Mouse (Mus musculus) mouse embryonic stem cell (cell line): ENCODE results near the gene Vstm5.
"Not testable (repeated sequence)": the region's sequence is repeated elsewhere in the genome, so short reads cannot be mapped to it uniquely, and the experiment has no call there.

ENCODE experiments used
- in situ Hi-C, 2 experiments: fragments of 300-500 bp; cut with MboI; formaldehyde crosslinking; loops; 1 replicate in 1 of 2; 3 replicates in 1 of 2; pipeline ENCODE4 v1.14.3; 2019 to 2020; ENCODE audit warnings: low sequenced_read_pairs in 2 of 2, low pct_unique_long_range_greater_than_20kb in 1 of 2, mixed read lengths in 1 of 2; ENCODE audit not compliant: unreplicated experiment in 1 of 2

The Vstm5 gene

GRCm38 (mm10) chr9:15239042-15239925 lies at the start of gene Vstm5:
Vstm5 (plus strand) TSS chr9:15239045.
- in situ Hi-C loops = no loop called here

GRCm38 (mm10) chr9:15194806-15195205 lies 44.0 kb upstream of the Vstm5 start:
- in situ Hi-C loops = not testable (repeated sequence)

- in situ Hi-C loops = no loop called here
Observed at GRCm38 (mm10) chr9:15206631-15207030, 32.2 kb upstream of the Vstm5 start.

GRCm38 (mm10) chr9:15209320-15209719 lies 29.5 kb upstream of the Vstm5 start:
- in situ Hi-C loops = no loop called here

GRCm38 (mm10) chr9:15211876-15212275 lies 27.0 kb upstream of the Vstm5 start:
- in situ Hi-C loops = no loop called here

- in situ Hi-C loops = no loop called here
Observed at GRCm38 (mm10) chr9:15213695-15214094, 25.1 kb upstream of the Vstm5 start.

- in situ Hi-C loops = no loop called here
Observed at GRCm38 (mm10) chr9:15224912-15225311, 13.9 kb upstream of the Vstm5 start.

GRCm38 (mm10) chr9:15232445-15232844 lies 6.4 kb upstream of the Vstm5 start:
- in situ Hi-C loops = no loop called here

- in situ Hi-C loops = no loop called here
Observed at GRCm38 (mm10) chr9:15233604-15234003, 5.2 kb upstream of the Vstm5 start.

GRCm38 (mm10) chr9:15235986-15236385 lies 2.9 kb upstream of the Vstm5 start:
- in situ Hi-C loops = no loop called here

- in situ Hi-C loops = no loop called here
Observed at GRCm38 (mm10) chr9:15237516-15238296, 1.1 kb upstream of the Vstm5 start.

- in situ Hi-C loops = no loop called here
Observed at GRCm38 (mm10) chr9:15238297-15238990, 401 bp upstream of the Vstm5 start.

GRCm38 (mm10) chr9:15240006-15240405 lies 1.2 kb downstream of the Vstm5 start:
- in situ Hi-C loops = no loop called here

- in situ Hi-C loops = no loop called here
Observed at GRCm38 (mm10) chr9:15240863-15241595, 2.2 kb downstream of the Vstm5 start.

- in situ Hi-C loops = no loop called here
Observed at GRCm38 (mm10) chr9:15241596-15241939, 2.7 kb downstream of the Vstm5 start.

- in situ Hi-C loops = no loop called here
Observed at GRCm38 (mm10) chr9:15242130-15242529, 3.3 kb downstream of the Vstm5 start.

GRCm38 (mm10) chr9:15245319-15246075 lies 6.7 kb downstream of the Vstm5 start:
- in situ Hi-C loops = no loop called here

GRCm38 (mm10) chr9:15250376-15250775 lies 11.5 kb downstream of the Vstm5 start:
- in situ Hi-C loops = no loop called here
